Mouse (Mus musculus) lung, embryonic 14.5 days (tissue): ENCODE measurements at regions not wholly inside any gene's neighbourhood (a gene's known extent, or its start where the extent isn't known, plus 50 kb on each side); places are given as distances from the start of the nearest gene placed in this dataset.
A peak's percentile ranks its signal among the peaks of the same experiment; 100 is the strongest.

ENCODE experiments used
- ATAC-seq: fragments of 200-750 bp; cut with Nextera tagmentation; 2 replicates; pipeline ENCODE4 v1.8.0; 2017; ENCODE audit warnings: mild to moderate bottlenecking, moderate TSS enrichment, moderate library complexity; ENCODE audit not compliant: insufficient read depth
- DNase-seq: peaks from one replicate; pipeline ENCODE4 v3.0.0-alpha.2; 2015
- H3K27ac ChIP-seq: fragments of 300-500 bp; sonication (generic); 2 replicates; pipeline ENCODE4 v1.5.1; 2014; ENCODE audit warnings: low read depth, mild to moderate bottlenecking, moderate library complexity
- H3K27me3 ChIP-seq: fragments of 300-500 bp; sonication (generic); 2 replicates; pipeline ENCODE4 v1.6.1; 2014; ENCODE audit warnings: low read length, control low read depth; ENCODE audit not compliant: insufficient read depth
- H3K36me3 ChIP-seq: fragments of 300-500 bp; sonication (generic); 2 replicates; pipeline ENCODE4 v1.6.1; 2014; ENCODE audit warnings: control low read depth; ENCODE audit not compliant: insufficient read depth
- H3K4me1 ChIP-seq: fragments of 300-500 bp; sonication (generic); 2 replicates; pipeline ENCODE4 v1.6.1; 2014; ENCODE audit warnings: antibody characterized with exemption, control low read depth; ENCODE audit not compliant: insufficient read depth
- H3K4me2 ChIP-seq: fragments of 300-500 bp; sonication (generic); 2 replicates; pipeline ENCODE4 v1.6.1; 2014; ENCODE audit warnings: mild to moderate bottlenecking
- H3K4me3 ChIP-seq: fragments of 300-500 bp; sonication (generic); 2 replicates; pipeline ENCODE4 v1.5.1; 2014; ENCODE audit warnings: low read depth, low read length
- H3K9ac ChIP-seq: fragments of 300-500 bp; sonication (generic); 2 replicates; pipeline ENCODE4 v1.6.1; 2014
- H3K9me3 ChIP-seq: fragments of 300-500 bp; sonication (generic); 2 replicates; pipeline ENCODE4 v1.6.1; 2016; ENCODE audit warnings: low read depth, low read length, control low read depth
- CTCF ChIP-seq: IDR thresholded peaks from 2 replicates; pipeline ENCODE4 v1.5.1; 2016; ENCODE audit warnings: antibody characterized with exemption, low read depth
- WGBS: fragments of 180-500 bp; shearing (Covaris S2); extraction: QIAGEN DNeasy Blood & Tissue Kit; methylation state at CpG from one replicate; pipeline ENCODE4 v1.1.7; 2014; 5-methylcytosine and 5-hydroxymethylcytosine counted together

- Histone ChIP-seq H3K9ac (no peak overlapping the region), H3K4me1 (no peaks in the 10 kb centered on the region), H3K9me3 (no peaks in the 10 kb centered on the region), H3K27me3 (no peaks in the 10 kb centered on the region), H3K27ac (no peak overlapping the region), H3K4me3 (no peak overlapping the region), H3K36me3 (no peaks in the 10 kb centered on the region), H3K4me2 (no peak overlapping the region)
- WGBS: 67% methylated on average over 11 of the region's 11 CpGs
- ATAC-seq: no peak
- TF ChIP-seq CTCF: no peak
- peak; percentile 2 for DNase-seq
Measured at GRCm38 (mm10) chr1:183905345-183906142, 107.6 kb upstream of the Dusp10 start.

- no peak for DNase-seq
- no peak for TF ChIP-seq CTCF
- Histone ChIP-seq H3K4me1 (no peaks in the 10 kb centered on the region), H3K27me3 (no peaks in the 10 kb centered on the region), H3K9me3 (no peaks in the 10 kb centered on the region), H3K27ac (no peak overlapping the region), H3K36me3 (no peaks in the 10 kb centered on the region), H3K4me2 (no peak overlapping the region), H3K4me3 (no peak overlapping the region), H3K9ac (no peak overlapping the region)
- WGBS: 86% methylated on average over 3 of the region's 3 CpGs
- no peak for ATAC-seq
Measured at GRCm38 (mm10) chr1:183917656-183918055, 95.4 kb upstream of the Dusp10 start.

GRCm38 (mm10) chr1:183921262-183921661, 91.8 kb upstream of the Dusp10 start:
- 56% methylated on average over 2 of the region's 2 CpGs for WGBS
- ATAC-seq: no peak
- Histone ChIP-seq H3K4me3 (no peak overlapping the region), H3K27ac (no peak overlapping the region), H3K4me2 (no peak overlapping the region), H3K4me1 (no peaks in the 10 kb centered on the region), H3K36me3 (no peaks in the 10 kb centered on the region), H3K9me3 (no peaks in the 10 kb centered on the region), H3K27me3 (no peaks in the 10 kb centered on the region), H3K9ac (no peak overlapping the region)
- DNase-seq: no peak
- no peak for TF ChIP-seq CTCF

GRCm38 (mm10) chr1:183928539-183928938, 84.6 kb upstream of the Dusp10 start:
- Histone ChIP-seq H3K27ac (no peak overlapping the region), H3K36me3 (no peaks in the 10 kb centered on the region), H3K4me2 (no peak overlapping the region), H3K9ac (no peak overlapping the region), H3K4me3 (no peak overlapping the region), H3K27me3 (no peaks in the 10 kb centered on the region), H3K9me3 (no peaks in the 10 kb centered on the region), H3K4me1 (no peaks in the 10 kb centered on the region)
- no peak for DNase-seq
- WGBS: 54% methylated on average over 4 of the region's 4 CpGs
- ATAC-seq: no peak
- no peak for TF ChIP-seq CTCF

GRCm38 (mm10) chr1:183930363-183930982, 82.6 kb upstream of the Dusp10 start:
- no peak overlapping the region for H3K9ac ChIP-seq
- no peak overlapping the region for H3K4me2 ChIP-seq
- H3K36me3 ChIP-seq: no peaks in the 10 kb centered on the region
- no peaks in the 10 kb centered on the region for H3K4me1 ChIP-seq
- ATAC-seq (peak; percentile 63; the same call in 1 of the 2 replicates), DNase-seq (peak; percentile 17)
- H3K4me3 ChIP-seq: no peak overlapping the region
- H3K27me3 ChIP-seq: no peaks in the 10 kb centered on the region
- 47% methylated on average over 4 of the region's 4 CpGs for WGBS
- H3K27ac ChIP-seq: no peak overlapping the region
- no peaks in the 10 kb centered on the region for H3K9me3 ChIP-seq
- no peak for TF ChIP-seq CTCF

DNA sequence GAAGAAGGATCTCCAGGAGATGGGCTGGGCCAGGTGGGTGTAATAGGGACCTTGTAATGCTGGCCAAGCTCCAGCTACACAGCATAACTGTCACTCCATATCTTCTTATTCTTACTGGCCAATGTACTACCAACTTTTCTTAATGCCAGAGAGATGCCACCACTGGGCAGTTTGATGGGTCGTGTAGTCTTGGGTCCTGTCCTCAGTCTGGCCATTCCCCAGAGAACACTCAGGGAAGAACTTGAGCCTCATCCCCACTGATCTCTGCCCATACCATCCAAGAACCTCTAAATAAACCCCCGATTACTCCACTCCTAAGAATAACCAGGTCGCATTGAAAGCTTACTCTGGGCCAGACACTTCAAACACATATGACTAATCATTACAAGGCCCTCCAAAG, 82.0 kb upstream of the Dusp10 start:
- Histone ChIP-seq H3K4me1 (no peaks in the 10 kb centered on the region), H3K36me3 (no peaks in the 10 kb centered on the region), H3K27ac (no peak overlapping the region), H3K9ac (no peak overlapping the region), H3K4me3 (no peak overlapping the region), H3K27me3 (no peaks in the 10 kb centered on the region), H3K9me3 (no peaks in the 10 kb centered on the region), H3K4me2 (no peak overlapping the region)
- TF ChIP-seq CTCF: no peak
- DNase-seq (no peak), ATAC-seq (no peak)
- whole genome bisulfite sequencing: 57% methylated on average over 3 of the region's 3 CpGs

- ATAC-seq (no peak), DNase-seq (no peak)
- Histone ChIP-seq H3K36me3 (no peaks in the 10 kb centered on the region), H3K27ac (no peak overlapping the region), H3K4me2 (no peak overlapping the region), H3K4me3 (no peak overlapping the region), H3K27me3 (no peaks in the 10 kb centered on the region), H3K9me3 (no peaks in the 10 kb centered on the region), H3K9ac (no peak overlapping the region), H3K4me1 (no peaks in the 10 kb centered on the region)
- 44% methylated on average over 2 of the region's 2 CpGs for WGBS
- no peak for TF ChIP-seq CTCF
Measured at GRCm38 (mm10) chr1:183933845-183934244, 79.3 kb upstream of the Dusp10 start.
